ENCODE assay signal across 24 mouse cellular contexts in the genomic region with DNA sequence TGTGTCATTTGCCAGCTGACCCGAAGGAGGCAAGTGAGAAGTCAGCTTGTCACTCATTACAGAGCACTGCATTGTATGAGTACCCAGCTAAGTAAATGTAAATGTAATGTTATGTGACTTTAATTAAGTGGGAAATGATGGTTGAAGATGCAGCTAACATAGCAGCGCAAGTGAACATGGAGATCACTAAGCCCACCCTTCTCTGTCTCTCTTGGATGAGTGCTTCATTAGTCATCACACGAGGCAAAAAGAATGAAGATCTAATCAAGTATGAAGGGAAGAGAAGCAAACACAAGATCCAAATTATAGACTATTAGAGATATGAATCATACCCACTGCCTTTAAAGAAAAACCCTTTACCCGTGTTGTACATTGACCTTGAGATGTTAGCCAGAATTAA.
"Had no signal": no experiment of that assay in that cellular context is flagged by ENCODE, and none has a peak within 500 bp of the region (broad histone marks: within the 10 kb centered on the region; RNA-seq: fewer than 3 reads in every experiment).

No protein-coding gene starts in this region.

- H3K4me3 ChIP-seq: heart, adult 2 months; hindbrain, embryonic 10.5 days; hindbrain, embryonic 12.5 days; intestine, embryonic 15.5 days; layer of hippocampus, adult 2 months; left cerebral cortex, adult 2 months; limb, embryonic 10.5 days; limb, embryonic 12.5 days had no signal

- H3K27me3 ChIP-seq: hindbrain, embryonic 12.5 days; intestine, embryonic 15.5 days; limb, embryonic 12.5 days had no signal

- H3K36me3 ChIP-seq: hindbrain, embryonic 10.5 days; hindbrain, embryonic 12.5 days; intestine, embryonic 15.5 days; limb, embryonic 10.5 days; limb, embryonic 12.5 days had no signal

- H3K27ac ChIP-seq: heart, adult 2 months; hindbrain, embryonic 10.5 days; hindbrain, embryonic 12.5 days; hindbrain, embryonic 14.5 days; intestine, embryonic 15.5 days; layer of hippocampus, adult 2 months; left cerebral cortex, adult 2 months; limb, embryonic 10.5 days; limb, embryonic 12.5 days had no signal

- H3K4me1 ChIP-seq: hindbrain, embryonic 12.5 days; intestine, embryonic 15.5 days; limb, embryonic 12.5 days had no signal

- H3K9ac ChIP-seq: hindbrain, embryonic 12.5 days; hindbrain, embryonic 14.5 days; intestine, embryonic 15.5 days; limb, embryonic 12.5 days had no signal

- H3K4me2 ChIP-seq: heart, embryonic 11.5 days; hindbrain, embryonic 12.5 days; hindbrain, embryonic 14.5 days; intestine, embryonic 15.5 days; limb, embryonic 12.5 days had no signal

- H3K9me3 ChIP-seq: hindbrain, embryonic 10.5 days; hindbrain, embryonic 12.5 days; intestine, embryonic 15.5 days; limb, embryonic 10.5 days; limb, embryonic 12.5 days had no signal

- ATAC-seq: hindbrain, embryonic 16.5 days; inflammation-experienced regulatory T-cells, adult 6 months; intestine, embryonic 15.5 days; intestine, postnatal 0 days had no signal

- DNase-seq: gastrocnemius, postnatal 14 days; gastrocnemius, postnatal 36 days; heart, adult 11 months; heart, adult 2 months; heart, postnatal 10 days; heart, postnatal 4 days; kidney, adult 18-20 months; kidney, adult 8-10 months; kidney, postnatal 10 days; kidney, postnatal 25 days; kidney, postnatal 4 days; liver had no signal
